Mouse (Mus musculus) splenic B cell, adult 2 months (primary cell): ENCODE data around the gene Ehbp1l1.

Source experiments
- DNase-seq: peaks from one replicate; pipeline ENCODE4 v3.0.0-alpha.2; 2011; ENCODE audit warnings: low read depth, low spot score
- H3K27me3 ChIP-seq: 2 replicates; pipeline ENCODE4 v1.6.1; 2012; ENCODE audit warnings: mild to moderate bottlenecking, low read length, moderate library complexity, mixed read lengths; ENCODE audit not compliant: control insufficient read depth, poor library complexity, insufficient read depth, severe bottlenecking
- H3K36me3 ChIP-seq: 2 replicates; pipeline ENCODE4 v1.6.1; 2012; ENCODE audit warnings: mild to moderate bottlenecking, low read length, moderate library complexity, mixed read lengths; ENCODE audit not compliant: control insufficient read depth, poor library complexity, insufficient read depth, severe bottlenecking

Ehbp1l1 gene

DNA sequence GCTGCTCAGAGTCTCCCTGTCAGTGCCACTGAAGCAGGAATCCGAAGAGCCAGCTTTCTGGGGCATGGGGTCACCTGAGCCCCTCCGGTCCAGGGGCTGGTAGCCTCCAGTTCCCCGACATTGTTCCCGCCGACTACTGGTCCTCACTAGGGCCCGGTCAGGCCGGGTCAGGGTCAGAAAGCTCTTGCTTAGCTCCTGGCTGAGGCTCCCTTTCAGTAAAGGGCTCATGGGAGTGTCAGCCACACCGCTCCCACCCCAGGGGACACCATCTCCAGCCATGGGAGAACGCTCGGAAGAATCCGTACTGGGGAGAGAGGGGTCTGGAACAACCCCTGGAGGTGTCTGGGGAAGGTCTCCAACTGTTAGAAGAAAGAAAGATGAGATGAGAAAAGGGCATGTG is 40.3 kb downstream of the Ehbp1l1 start:
- Histone ChIP-seq H3K27me3 (no peaks in the 10 kb centered on the region), H3K36me3 (peaks cover 17% of the 10 kb centered on the region)
- DNase-seq, result no peak

DNA sequence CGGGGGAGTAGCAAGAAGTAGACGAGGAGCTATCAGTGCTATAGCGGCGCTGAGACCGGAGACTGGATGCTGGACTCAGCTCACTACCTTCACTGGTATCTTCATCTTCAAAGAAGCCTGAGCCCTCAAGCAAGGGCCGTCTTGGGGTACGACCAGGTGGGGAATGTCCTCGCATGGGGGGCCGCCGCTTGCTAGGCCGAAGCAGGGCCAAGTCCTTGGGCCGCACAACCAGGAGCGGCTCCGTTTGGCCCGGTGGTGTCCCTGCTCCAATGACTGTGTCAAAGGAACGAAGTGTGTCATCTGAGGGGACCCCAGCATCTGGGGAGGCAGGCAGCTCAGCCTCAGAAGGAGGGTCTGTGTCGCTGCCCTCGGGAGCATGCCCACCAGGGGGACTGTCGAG is 40.7 kb downstream of the Ehbp1l1 start:
- Histone ChIP-seq H3K36me3 (peaks cover 17% of the 10 kb centered on the region), H3K27me3 (no peaks in the 10 kb centered on the region)
- DNase-seq, result no peak

DNA sequence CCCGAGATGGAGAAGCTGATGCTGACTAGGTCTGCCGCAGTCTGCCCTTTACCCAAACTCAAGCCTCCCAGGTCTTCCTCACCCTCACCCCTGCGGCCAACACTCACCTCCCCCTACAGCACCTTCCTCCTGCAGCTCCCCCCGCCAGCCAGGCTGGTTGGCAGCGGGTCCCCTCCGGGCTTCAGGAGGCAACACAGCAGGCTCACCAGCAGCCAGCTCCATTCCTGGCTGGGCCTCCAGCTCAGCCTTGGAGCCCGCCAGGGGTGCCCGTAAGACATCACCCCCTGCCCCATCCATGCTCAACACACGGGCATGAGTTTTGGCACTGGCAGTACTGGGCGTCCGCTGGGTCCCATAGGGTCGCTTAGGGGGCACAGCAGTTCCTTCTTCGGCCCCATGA is 41.1 kb downstream of the Ehbp1l1 start:
- no peak for DNase-seq
- H3K27me3 ChIP-seq, result no peaks in the 10 kb centered on the region
- peaks cover 17% of the 10 kb centered on the region for H3K36me3 ChIP-seq

DNA sequence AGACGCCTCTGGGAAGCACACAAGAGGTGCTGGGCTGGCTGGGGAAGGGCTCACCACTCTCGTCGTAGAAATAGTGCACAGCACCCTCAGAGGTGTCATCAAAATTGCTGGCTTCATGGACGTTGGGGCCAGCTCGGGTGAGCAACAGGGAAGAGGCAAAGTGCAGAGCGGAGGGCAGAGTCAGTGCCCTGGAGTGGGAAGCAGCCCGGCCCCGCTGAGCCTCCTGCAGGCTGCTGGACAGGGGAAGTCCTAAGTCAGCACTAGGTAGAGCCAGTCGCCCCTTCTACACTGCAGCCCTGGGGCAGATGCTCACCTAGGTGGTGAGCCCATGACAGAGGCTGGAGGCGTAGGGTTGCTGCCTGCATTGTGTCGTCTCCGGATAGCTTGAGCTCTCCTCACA is 41.9 kb downstream of the Ehbp1l1 start:
- Histone ChIP-seq H3K27me3 (no peaks in the 10 kb centered on the region), H3K36me3 (peaks cover 17% of the 10 kb centered on the region)
- DNase-seq, result no peak

DNA sequence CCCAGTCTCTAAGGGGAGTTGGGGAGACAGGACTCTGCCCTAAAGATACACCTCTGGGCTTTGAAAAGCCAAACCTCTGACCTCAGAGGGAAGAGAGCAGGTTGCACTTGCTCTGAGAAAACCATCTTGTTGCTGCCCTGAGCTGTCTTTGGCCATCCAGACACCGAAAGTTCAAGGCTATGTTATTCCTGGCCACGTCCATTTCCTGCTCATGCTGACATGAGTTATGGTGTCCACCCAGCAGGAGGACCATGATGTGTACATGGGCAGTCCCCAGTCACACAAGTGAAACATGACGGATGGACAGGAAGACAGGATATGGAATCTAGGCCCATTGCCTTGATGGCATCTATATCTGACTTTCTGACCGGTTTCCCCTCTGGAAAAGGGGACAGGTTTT is 45.7 kb downstream of the Ehbp1l1 start:
- DNase-seq, result no peak
- peaks cover 26% of the 10 kb centered on the region for H3K36me3 ChIP-seq

DNA sequence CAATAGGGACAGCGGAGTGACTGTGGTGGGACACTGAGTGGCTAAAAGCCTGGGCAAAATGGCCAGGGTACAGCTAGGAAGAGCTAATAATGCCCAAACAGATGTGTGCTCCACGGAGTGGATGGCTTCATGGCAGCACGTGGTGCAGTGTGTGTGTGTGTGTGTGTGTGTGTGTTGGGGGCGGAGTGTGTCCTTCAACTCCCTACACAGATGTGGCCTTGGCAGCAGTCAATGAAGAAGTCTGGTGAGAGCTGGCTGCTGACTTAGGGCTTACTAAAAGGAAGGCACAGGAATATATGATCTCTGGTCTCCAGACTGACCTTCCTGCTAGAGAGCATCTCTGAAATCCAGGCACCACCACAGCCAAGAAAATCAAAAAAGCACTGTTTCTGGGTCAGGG is 57.7 kb downstream of the Ehbp1l1 start:
- DNase-seq, result no peak
- peaks cover 11% of the 10 kb centered on the region for H3K36me3 ChIP-seq
- no peaks in the 10 kb centered on the region for H3K27me3 ChIP-seq

More for the DNA sequence above, 45.7 kb downstream of the Ehbp1l1 start:
- no peaks in the 10 kb centered on the region for H3K27me3 ChIP-seq

DNA sequence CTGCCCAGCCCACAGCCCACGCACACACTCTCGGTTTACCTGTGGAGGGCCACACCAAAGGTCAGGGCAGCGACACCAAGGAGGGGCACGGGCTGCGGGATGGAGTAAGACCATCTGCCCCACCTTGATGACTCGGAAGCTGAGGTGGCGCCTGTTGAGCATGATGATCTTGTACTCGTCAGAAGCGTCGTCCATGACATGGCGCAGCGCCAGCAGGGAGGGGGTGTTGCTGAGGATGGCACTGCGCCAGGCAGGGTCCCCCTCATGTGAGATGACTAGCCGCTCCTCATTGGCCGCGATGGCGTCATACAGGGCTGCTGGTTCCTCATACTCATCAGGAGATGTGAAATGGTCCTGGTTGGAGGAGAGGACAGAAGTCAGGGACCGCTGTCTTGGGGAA is 59.7 kb downstream of the Ehbp1l1 start:
- DNase-seq, result no peak
- H3K27me3 ChIP-seq, result no peaks in the 10 kb centered on the region

DNA sequence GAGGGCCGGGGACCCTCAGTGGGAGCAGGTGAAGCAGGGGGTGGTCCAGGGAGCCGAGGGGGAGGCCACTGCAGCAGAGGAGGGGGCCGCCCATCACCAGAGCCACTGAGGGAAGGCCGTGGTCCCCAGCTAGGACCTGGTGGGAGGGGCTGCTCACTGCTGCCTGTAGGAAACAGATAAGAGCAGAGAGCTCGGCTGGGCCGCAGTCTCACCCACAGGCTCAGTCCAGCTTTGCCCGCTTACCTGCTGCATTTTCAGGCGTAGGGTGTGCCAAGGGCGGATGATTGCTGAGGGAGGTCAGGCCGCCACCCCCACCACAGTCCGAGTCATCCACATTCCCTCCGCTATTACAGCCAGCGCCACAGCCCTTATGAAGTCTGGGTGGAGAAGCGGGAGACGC is 60.7 kb downstream of the Ehbp1l1 start:
- Histone ChIP-seq H3K27me3 (no peaks in the 10 kb centered on the region), H3K36me3 (peaks cover 5% of the 10 kb centered on the region)
- no peak for DNase-seq

More for the DNA sequence above, 59.7 kb downstream of the Ehbp1l1 start:
- H3K36me3 ChIP-seq, result peaks cover 8% of the 10 kb centered on the region

DNA sequence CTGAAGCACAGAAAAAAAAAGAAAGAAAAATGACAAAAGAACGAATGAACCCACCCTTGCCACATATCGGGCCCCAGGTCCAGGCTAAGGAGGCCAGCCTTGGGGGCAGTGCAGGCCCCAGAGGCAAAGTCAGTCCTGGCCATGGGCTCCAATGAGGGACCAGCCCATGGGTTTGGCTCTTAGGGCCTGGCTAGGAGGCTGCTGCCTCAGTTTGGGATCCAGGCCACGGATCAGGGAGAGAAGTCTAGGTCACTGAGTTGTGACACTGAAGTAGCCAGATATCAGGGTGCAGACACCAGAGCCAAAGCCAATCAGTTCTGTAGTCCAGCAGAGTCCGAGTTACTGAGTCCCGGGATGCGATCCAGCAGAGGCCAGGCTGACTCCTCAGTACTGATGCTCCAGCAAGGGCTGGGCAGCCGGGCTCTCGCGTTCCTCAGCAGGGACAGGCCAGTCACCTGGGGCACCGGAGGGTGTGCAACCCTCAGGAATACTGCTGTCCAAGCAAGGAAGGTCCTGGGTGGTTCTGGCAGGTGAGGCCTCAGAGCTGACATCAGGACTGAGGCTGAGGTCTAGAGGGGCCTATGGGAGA is 61.4 kb downstream of the Ehbp1l1 start:
- Histone ChIP-seq H3K27me3 (no peaks in the 10 kb centered on the region), H3K36me3 (peaks cover 8% of the 10 kb centered on the region)
- no peak for DNase-seq

DNA sequence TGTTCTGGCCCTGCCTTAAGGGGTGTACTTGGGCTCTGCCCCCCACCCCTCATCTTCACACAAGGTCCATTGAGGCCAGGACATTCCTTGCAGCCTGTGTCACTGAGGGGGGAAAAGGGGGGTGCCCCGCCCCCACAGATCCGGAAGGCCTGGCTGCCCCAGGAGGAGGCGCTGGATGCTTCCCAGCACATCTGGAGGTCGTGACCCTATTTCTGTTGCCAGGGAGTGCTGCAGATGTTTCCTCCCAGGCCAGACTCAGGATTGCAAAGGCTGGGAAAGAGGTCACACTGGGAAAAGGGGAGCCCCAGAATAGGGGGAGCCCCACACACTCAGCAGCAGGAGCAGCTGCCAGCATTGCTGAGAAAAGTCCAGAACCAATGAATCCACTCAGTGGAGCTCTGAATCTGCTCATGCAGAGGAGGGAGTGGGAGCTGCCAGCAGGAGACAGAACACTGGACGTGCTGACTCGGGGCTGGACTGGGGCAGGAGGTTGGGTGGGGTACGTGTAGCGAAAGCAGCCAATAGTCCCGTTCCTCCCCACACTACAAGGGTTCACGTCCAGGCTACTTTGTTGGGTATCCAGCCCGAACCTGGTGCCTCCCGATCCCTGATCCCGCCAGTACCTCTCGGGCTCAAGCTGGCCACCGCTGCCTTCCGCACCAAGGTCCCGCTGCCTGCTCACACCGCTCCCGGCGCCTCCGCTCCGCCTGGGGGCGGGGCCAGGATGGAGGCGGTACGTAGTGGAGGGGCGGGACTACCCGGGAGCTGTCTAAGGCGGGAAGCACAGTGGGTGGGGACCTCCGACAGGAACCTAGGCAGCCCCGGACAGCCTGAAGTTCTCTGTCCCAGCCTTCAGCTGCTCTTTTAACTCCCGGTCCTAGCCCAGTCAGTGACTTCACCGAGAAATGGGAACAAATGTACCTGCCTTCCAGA is 62.9 kb downstream of the Ehbp1l1 start, which contains the start of gene Sipa1:
Sipa1 (minus strand) TSS at position 727 of the 933 bp plus-strand sequence.
- H3K36me3 ChIP-seq, result peaks cover 17% of the 10 kb centered on the region
- peak; percentile 91 for DNase-seq
- H3K27me3 ChIP-seq, result no peaks in the 10 kb centered on the region

DNA sequence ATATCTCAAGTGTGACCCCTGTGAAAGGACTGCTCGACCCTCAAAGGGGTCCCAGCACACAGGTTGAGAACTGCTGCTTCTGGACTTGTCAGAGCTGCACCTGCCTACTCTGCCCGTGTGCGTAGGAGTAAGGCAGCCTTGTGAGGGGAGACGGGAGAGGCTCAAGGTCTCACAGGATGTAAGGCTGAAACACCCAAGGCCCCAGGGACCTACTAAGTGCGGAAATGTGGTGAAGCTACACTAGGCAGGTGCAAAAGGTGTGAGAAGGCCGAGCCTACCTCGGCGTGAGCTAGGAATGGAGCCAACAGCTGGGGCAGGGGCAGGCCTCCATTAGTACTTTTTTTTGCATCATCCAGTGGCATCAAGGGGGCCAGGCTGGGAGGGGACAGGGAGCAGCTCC is 63.8 kb downstream of the Ehbp1l1 start:
- Histone ChIP-seq H3K36me3 (peaks cover 23% of the 10 kb centered on the region), H3K27me3 (no peaks in the 10 kb centered on the region)
- peak; percentile 91 for DNase-seq

DNA sequence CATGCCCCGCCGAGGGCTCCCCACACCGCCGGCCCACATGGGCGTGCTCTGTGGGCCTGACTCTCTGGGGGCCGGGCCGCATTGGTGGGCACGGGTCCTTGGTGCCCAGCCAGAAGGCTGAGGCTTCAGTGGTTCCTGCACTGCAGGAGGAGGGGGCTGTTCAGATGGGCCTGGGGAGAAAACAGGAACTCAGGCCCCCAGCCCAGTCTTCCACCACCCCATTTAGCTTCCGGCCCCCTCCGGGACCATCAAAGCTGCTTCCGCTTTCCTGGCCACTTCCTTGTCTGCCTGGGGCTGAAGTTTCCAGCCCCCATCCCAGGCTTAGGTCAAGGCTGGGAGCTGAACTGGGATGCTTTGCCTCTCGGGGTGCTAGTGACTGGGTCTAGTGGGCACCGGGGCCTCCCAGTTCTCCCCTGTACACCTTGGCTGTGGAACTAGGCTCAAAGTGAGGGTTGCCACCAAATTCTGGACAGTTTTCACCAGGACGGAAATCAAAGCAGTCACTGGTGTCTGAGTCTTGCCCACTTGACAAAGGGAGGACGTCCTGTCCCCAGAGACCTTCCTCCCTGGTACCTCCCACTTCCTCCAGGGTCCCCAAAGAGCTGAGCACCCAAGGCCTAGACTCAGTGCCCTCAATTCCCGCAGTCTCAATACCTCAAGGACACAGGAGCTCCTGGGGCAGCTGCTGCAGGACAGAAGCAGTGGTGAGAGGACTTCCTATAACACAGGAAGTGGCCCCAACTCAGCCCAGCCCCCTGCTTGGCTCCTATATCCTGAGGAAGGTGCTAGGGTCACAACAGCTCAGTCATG is 65.0 kb downstream of the Ehbp1l1 start:
- H3K36me3 ChIP-seq, result peaks cover 25% of the 10 kb centered on the region
- DNase-seq, result peak; percentile 79
- H3K27me3 ChIP-seq, result no peaks in the 10 kb centered on the region
